Mouse (Mus musculus) midbrain, embryonic 16.5 days (tissue): ENCODE results near the gene Olfr90. TPM values are rescaled to one million over a fixed set of nuclear protein-coding genes. Genes with fewer than 3 reads are reported as not detected.
"Not testable (repeated sequence)": the region's sequence is repeated elsewhere in the genome, so short reads cannot be mapped to it uniquely, and the experiment has no call there.

Source experiments
- ATAC-seq: fragments of 200-750 bp; cut with Nextera tagmentation; 2 replicates; pipeline ENCODE4 v1.8.0; 2017; ENCODE audit warnings: moderate TSS enrichment
- H3K27ac ChIP-seq: fragments of 300-500 bp; sonication (generic); 2 replicates; pipeline ENCODE4 v1.5.1; 2014; ENCODE audit warnings: mild to moderate bottlenecking, low read length, mixed read lengths
- H3K27me3 ChIP-seq: fragments of 300-500 bp; sonication (generic); 2 replicates; pipeline ENCODE4 v1.6.1; 2014; ENCODE audit warnings: low read depth, low read length, mixed read lengths; ENCODE audit not compliant: control insufficient read depth, insufficient read depth
- H3K36me3 ChIP-seq: fragments of 300-500 bp; sonication (generic); 2 replicates; pipeline ENCODE4 v1.6.1; 2014; ENCODE audit warnings: mild to moderate bottlenecking, low read length, moderate library complexity, mixed read lengths; ENCODE audit not compliant: control insufficient read depth, insufficient read depth
- H3K4me1 ChIP-seq: fragments of 300-500 bp; sonication (generic); 2 replicates; pipeline ENCODE4 v1.6.1; 2014; ENCODE audit warnings: mild to moderate bottlenecking, low read length, mixed read lengths; ENCODE audit not compliant: control insufficient read depth, insufficient read depth
- H3K4me2 ChIP-seq: fragments of 300-500 bp; sonication (generic); 2 replicates; pipeline ENCODE4 v1.6.1; 2014; ENCODE audit warnings: mild to moderate bottlenecking, low read length, mixed read lengths
- H3K4me3 ChIP-seq: fragments of 300-500 bp; sonication (generic); 2 replicates; pipeline ENCODE4 v1.5.1; 2014; ENCODE audit warnings: low read depth, mild to moderate bottlenecking, low read length, moderate library complexity, mixed read lengths
- H3K9ac ChIP-seq: fragments of 300-500 bp; sonication (generic); 2 replicates; pipeline ENCODE4 v1.6.1; 2014; ENCODE audit warnings: low read depth, low read length, mixed read lengths
- H3K9me3 ChIP-seq: fragments of 300-500 bp; sonication (generic); replicated peaks from 2 replicates; pipeline ENCODE4 v1.6.1; 2014; ENCODE audit warnings: mild to moderate bottlenecking, low read length, mixed read lengths; ENCODE audit not compliant: control insufficient read depth, poor library complexity, severe bottlenecking
- WGBS: fragments of 180-500 bp; shearing (Covaris S2); extraction: QIAGEN DNeasy Blood & Tissue Kit; methylation state at CpG from one replicate; pipeline ENCODE4 v1.1.7; 2014; 5-methylcytosine and 5-hydroxymethylcytosine counted together
- polyA plus RNA-seq: library from polyadenylated mRNA; unstranded; fragments of >200 nt; fragmentation: Nextera tagmentation; extraction: Ambion mirVana; gene quantifications from 2 replicates; pipeline ENCODE4 v1.2.1, GENCODE M21; 2015

Gene Olfr90
- polyA plus RNA-seq = not detected in 2 replicates

DNA sequence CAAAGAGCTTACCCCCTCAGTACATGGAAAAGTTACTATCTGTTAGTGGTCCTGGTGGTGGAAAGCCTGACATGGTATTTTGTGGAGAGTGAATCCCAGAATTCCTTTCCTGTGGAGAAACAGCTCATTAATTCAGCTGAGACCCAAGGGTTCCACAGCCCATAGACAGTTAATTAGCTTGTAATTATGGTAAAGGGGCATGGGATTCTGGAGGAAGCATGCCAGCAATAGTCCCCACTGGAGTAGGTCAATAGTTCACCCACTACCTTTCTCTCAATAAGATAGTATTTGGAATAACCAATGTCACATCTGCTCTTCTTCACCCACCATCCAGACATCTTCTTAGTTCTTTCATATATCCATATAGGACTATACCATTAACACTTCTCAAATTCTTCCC lies at the start of gene Olfr90:
Olfr90 (minus strand) TSS at position 101 of the 400 bp plus-strand sequence.
- Histone ChIP-seq H3K4me1 (no peaks in the 10 kb centered on the region), H3K36me3 (no peaks in the 10 kb centered on the region), H3K27ac (no peak within 1 kb of the TSS), H3K9ac (no peak within 1 kb of the TSS), H3K27me3 (no peaks in the 10 kb centered on the region), H3K4me2 (no peak within 1 kb of the TSS), H3K9me3 (no peaks in the 10 kb centered on the region), H3K4me3 (no peak within 1 kb of the TSS)
- no peak for ATAC-seq

- H3K27me3 ChIP-seq, ATAC-seq, H3K9me3 ChIP-seq, H3K9ac ChIP-seq, H3K4me1 ChIP-seq, H3K27ac ChIP-seq, H3K4me2 ChIP-seq, H3K36me3 ChIP-seq, H3K4me3 ChIP-seq: not testable (repeated sequence)
- WGBS = 72% methylated on average over 4 of the region's 4 CpGs
Measured at GRCm38 (mm10) chr17:37131366-37131765, 43.1 kb upstream of the Olfr90 start.

GRCm38 (mm10) chr17:37119988-37120387 lies 31.7 kb upstream of the Olfr90 start, which contains the start of gene Olfr92:
TSS of gene Olfr92 (minus strand) at chr17:37120088.
- Histone ChIP-seq H3K9ac (no peak within 1 kb of the TSS), H3K9me3 (no peaks in the 10 kb centered on the region), H3K4me2 (no peak within 1 kb of the TSS), H3K27ac (no peak within 1 kb of the TSS), H3K27me3 (no peaks in the 10 kb centered on the region), H3K4me1 (no peaks in the 10 kb centered on the region), H3K36me3 (no peaks in the 10 kb centered on the region), H3K4me3 (no peak within 1 kb of the TSS)
- 89% methylated on average over 2 of the region's 2 CpGs for WGBS
- ATAC-seq = no peak

- 90% methylated on average over 1 of the region's 1 CpGs for WGBS
- no peak within 1 kb of the TSS for H3K9ac ChIP-seq
- no peak for ATAC-seq
Measured at GRCm38 (mm10) chr17:37098178-37098577, 9.9 kb upstream of the Olfr90 start, which contains the start of gene Olfr91. TSS of gene Olfr91 (minus strand) at chr17:37098278.

GRCm38 (mm10) chr17:37093289-37093688 lies 5.0 kb upstream of the Olfr90 start:
- H3K4me3 ChIP-seq = no peak overlapping the region
- 77% methylated on average over 5 of the region's 5 CpGs for WGBS
- H3K4me1 ChIP-seq = no peaks in the 10 kb centered on the region
- H3K27me3 ChIP-seq = no peaks in the 10 kb centered on the region
- H3K9me3 ChIP-seq = no peaks in the 10 kb centered on the region
- H3K27ac ChIP-seq = no peak overlapping the region
- H3K4me2 ChIP-seq = no peak overlapping the region
- H3K9ac ChIP-seq = no peak overlapping the region
- no peak for ATAC-seq
- no peaks in the 10 kb centered on the region for H3K36me3 ChIP-seq

More at GRCm38 (mm10) chr17:37098178-37098577, 9.9 kb upstream of the Olfr90 start, which contains the start of gene Olfr91:
- Histone ChIP-seq H3K9me3 (no peaks in the 10 kb centered on the region), H3K4me2 (no peak within 1 kb of the TSS), H3K27me3 (no peaks in the 10 kb centered on the region), H3K4me1 (no peaks in the 10 kb centered on the region), H3K4me3 (no peak within 1 kb of the TSS), H3K27ac (no peak within 1 kb of the TSS), H3K36me3 (no peaks in the 10 kb centered on the region)

DNA sequence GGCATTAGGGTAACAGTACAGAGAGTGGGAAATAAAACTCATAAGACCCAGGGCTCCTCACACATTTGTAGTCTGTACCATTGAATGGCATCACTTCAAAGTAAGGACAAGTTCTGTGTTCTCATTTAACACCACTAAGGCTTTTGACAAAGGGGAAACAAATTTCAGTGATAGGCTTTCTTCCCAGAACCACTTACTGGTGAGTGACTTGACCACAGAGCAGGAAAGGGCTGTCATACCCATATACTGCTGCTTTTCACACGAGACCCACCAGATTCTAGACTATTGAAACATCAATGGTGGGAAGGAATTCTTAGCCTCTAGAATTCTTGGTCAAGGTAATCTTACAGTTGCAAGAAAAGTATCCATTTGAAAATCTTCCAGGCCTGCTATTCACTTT lies 3.9 kb upstream of the Olfr90 start:
- WGBS = 77% methylated on average over 1 of the region's 1 CpGs
- no peaks in the 10 kb centered on the region for H3K4me1 ChIP-seq
- no peaks in the 10 kb centered on the region for H3K9me3 ChIP-seq
- H3K9ac ChIP-seq = no peak overlapping the region
- H3K36me3 ChIP-seq = no peaks in the 10 kb centered on the region
- ATAC-seq = no peak
- H3K27ac ChIP-seq = no peak overlapping the region
- H3K4me2 ChIP-seq = no peak overlapping the region
- no peak overlapping the region for H3K4me3 ChIP-seq
- H3K27me3 ChIP-seq = no peaks in the 10 kb centered on the region

DNA sequence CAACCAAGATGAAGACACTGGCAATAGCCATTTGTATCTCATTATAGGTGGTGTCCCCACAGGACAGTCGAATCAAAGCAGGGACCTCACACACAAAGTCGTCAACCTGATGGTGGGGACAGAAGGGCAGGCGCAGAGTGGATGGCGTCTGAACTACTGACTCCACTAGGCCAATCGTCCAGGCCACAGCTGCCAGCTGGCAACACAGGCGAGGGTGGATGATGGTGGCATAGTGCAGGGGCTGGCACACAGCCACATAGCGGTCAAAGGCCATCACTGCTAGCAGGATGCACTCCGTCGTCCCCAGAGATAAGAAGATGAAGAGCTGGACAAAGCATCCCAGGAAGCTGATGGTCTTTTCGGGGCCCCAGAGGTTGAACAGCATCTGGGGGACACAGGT lies 2.8 kb downstream of the Olfr90 start:
- H3K36me3 ChIP-seq = no peaks in the 10 kb centered on the region
- H3K27ac ChIP-seq = no peak overlapping the region
- no peak overlapping the region for H3K4me3 ChIP-seq
- H3K4me2 ChIP-seq = no peak overlapping the region
- no peaks in the 10 kb centered on the region for H3K9me3 ChIP-seq
- H3K9ac ChIP-seq = no peak overlapping the region
- H3K4me1 ChIP-seq = no peaks in the 10 kb centered on the region
- ATAC-seq = no peak
- no peaks in the 10 kb centered on the region for H3K27me3 ChIP-seq
- WGBS = 83% methylated on average over 10 of the region's 10 CpGs

DNA sequence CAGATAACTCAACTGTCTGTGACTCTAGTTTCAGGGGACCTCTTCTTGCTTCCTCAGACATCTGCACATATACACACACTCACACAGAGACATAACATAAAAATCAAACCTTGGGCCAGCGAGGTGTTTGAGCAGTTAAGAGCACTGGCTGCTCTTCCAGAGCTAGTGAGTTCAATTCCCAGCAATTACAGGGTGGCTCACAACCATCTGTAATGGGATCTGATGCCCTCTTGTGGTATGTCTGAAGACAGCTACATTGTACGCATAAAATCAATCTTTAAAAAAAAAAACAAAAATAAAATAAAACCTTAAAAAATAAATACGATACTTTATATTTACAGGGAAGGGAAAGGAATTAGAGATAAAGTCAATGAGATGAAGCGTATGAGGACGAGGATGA lies 3.7 kb downstream of the Olfr90 start:
- no peak overlapping the region for H3K9ac ChIP-seq
- ATAC-seq = no peak
- no peaks in the 10 kb centered on the region for H3K36me3 ChIP-seq
- H3K4me1 ChIP-seq = peaks cover 4% of the 10 kb centered on the region; the same call in 1 of the 2 replicates
- WGBS = 67% methylated on average over 5 of the region's 5 CpGs
- no peak overlapping the region for H3K4me3 ChIP-seq
- no peak overlapping the region for H3K4me2 ChIP-seq
- H3K27me3 ChIP-seq = no peaks in the 10 kb centered on the region
- H3K9me3 ChIP-seq = no peaks in the 10 kb centered on the region
- no peak overlapping the region for H3K27ac ChIP-seq

GRCm38 (mm10) chr17:37083327-37083726 lies 5.0 kb downstream of the Olfr90 start:
- WGBS = 3% methylated on average over 8 of the region's 8 CpGs

More at GRCm38 (mm10) chr17:37083327-37083726, 5.0 kb downstream of the Olfr90 start:
- Histone ChIP-seq H3K4me2 (no peak overlapping the region), H3K4me1 (peaks cover 16% of the 10 kb centered on the region), H3K36me3 (no peaks in the 10 kb centered on the region), H3K27me3 (no peaks in the 10 kb centered on the region), H3K4me3 (no peak overlapping the region), H3K27ac (no peak overlapping the region), H3K9ac (no peak overlapping the region), H3K9me3 (no peaks in the 10 kb centered on the region)
- 0 out of 2 replicates have a peak, but pooled peaks have one; percentile 36 for ATAC-seq
